Mouse (Mus musculus) MN1 (cell line): ENCODE measurements around the gene Lyrm4.
"Not testable (repeated sequence)": the region's sequence is repeated elsewhere in the genome, so short reads cannot be mapped to it uniquely, and the experiment has no call there.

ENCODE experiments used
- DNase-seq: peaks from one replicate; pipeline ENCODE4 v3.0.0-alpha.2; 2016; ENCODE audit warnings: low spot score

Gene Lyrm4

GRCm38 (mm10) chr13:35995231-35995630 is 122.1 kb downstream of the Lyrm4 start:
- no peak for DNase-seq

GRCm38 (mm10) chr13:35994067-35994466 is 123.3 kb downstream of the Lyrm4 start:
- DNase-seq: no peak

- not testable (repeated sequence) for DNase-seq
Measured at GRCm38 (mm10) chr13:35991185-35991584, 126.1 kb downstream of the Lyrm4 start.

- DNase-seq: no peak
Measured at GRCm38 (mm10) chr13:35989329-35989728, 128.0 kb downstream of the Lyrm4 start.

GRCm38 (mm10) chr13:35982985-35983384 is 134.3 kb downstream of the Lyrm4 start:
- DNase-seq: no peak

GRCm38 (mm10) chr13:35980471-35980870 is 136.9 kb downstream of the Lyrm4 start:
- no peak for DNase-seq

GRCm38 (mm10) chr13:35976912-35977311 is 140.4 kb downstream of the Lyrm4 start:
- DNase-seq: no peak

GRCm38 (mm10) chr13:35969829-35970228 is 147.5 kb downstream of the Lyrm4 start:
- DNase-seq: no peak

- no peak for DNase-seq
Measured at GRCm38 (mm10) chr13:35969431-35969721, 147.9 kb downstream of the Lyrm4 start.

- no peak for DNase-seq
Measured at GRCm38 (mm10) chr13:35968719-35969430, 148.5 kb downstream of the Lyrm4 start.

- DNase-seq: no peak
Measured at GRCm38 (mm10) chr13:35968131-35968718, 149.1 kb downstream of the Lyrm4 start.

GRCm38 (mm10) chr13:35967690-35968089 is 149.6 kb downstream of the Lyrm4 start:
- DNase-seq: no peak

- DNase-seq: no peak
Measured at GRCm38 (mm10) chr13:35963583-35963982, 153.7 kb downstream of the Lyrm4 start.

GRCm38 (mm10) chr13:35959391-35960067 is 157.8 kb downstream of the Lyrm4 start:
- no peak for DNase-seq

GRCm38 (mm10) chr13:35958539-35958938 is 158.8 kb downstream of the Lyrm4 start, which contains the start of gene Ppp1r3g:
Gene Ppp1r3g (plus strand): TSS chr13:35958839.
- no peak for DNase-seq

- no peak for DNase-seq
Measured at GRCm38 (mm10) chr13:35949814-35950455, 167.4 kb downstream of the Lyrm4 start.

GRCm38 (mm10) chr13:35947354-35948000 is 169.8 kb downstream of the Lyrm4 start:
- peak; percentile 72 for DNase-seq

GRCm38 (mm10) chr13:35946659-35947353 is 170.5 kb downstream of the Lyrm4 start:
- DNase-seq: no peak

- DNase-seq: no peak
Measured at GRCm38 (mm10) chr13:35940934-35941333, 176.4 kb downstream of the Lyrm4 start.

- DNase-seq: no peak
Measured at GRCm38 (mm10) chr13:35939871-35940665, 177.3 kb downstream of the Lyrm4 start.

GRCm38 (mm10) chr13:35937991-35938390 is 179.3 kb downstream of the Lyrm4 start:
- DNase-seq: no peak
